In genomic region chr2:166676498-166676897, GRCm38 (mm10) we compare ENCODE assay signal across 13 mouse cellular contexts. TPM values are rescaled to one million over a fixed set of nuclear protein-coding genes. Genes with fewer than 3 reads are reported as not detected.
DNase-seq lines count a peak whose midpoint lies in the region; ATAC-seq and TF ChIP-seq lines count a peak whose summit lies in the region.
"Had no signal": no experiment of that assay in that cellular context is flagged by ENCODE, and none has a peak within 500 bp of the region (broad histone marks: within the 10 kb centered on the region; RNA-seq: fewer than 3 reads in every experiment).

No protein-coding gene starts in this region.

- peaks cover 8% of the 10 kb centered on the region; the same call in 1 of the 2 replicates for H3K4me1 ChIP-seq in forebrain, postnatal 0 days (ENCODE audit: insufficient read depth)
- peaks cover 72% of the 10 kb centered on the region for H3K4me1 ChIP-seq in neural tube, embryonic 12.5 days

- no peaks in the 10 kb centered on the region for H3K27me3 ChIP-seq in forebrain, postnatal 0 days (ENCODE audit: insufficient read depth, low read length)
- H3K27me3 ChIP-seq in neural tube, embryonic 12.5 days (replicated peaks) = no peaks in the 10 kb centered on the region

- no peak for TF ChIP-seq POLR2A in brain, embryonic 14.5 days (IDR thresholded peaks at IDR 0.05; ENCODE audit: borderline replicate concordance, extremely low read depth, insufficient read depth, insufficient read length, poor library complexity, severe bottlenecking)

- no peak for TF ChIP-seq CTCF in brain, embryonic 14.5 days (IDR thresholded peaks at IDR 0.05; ENCODE audit: borderline replicate concordance, extremely low read depth, insufficient read depth, insufficient read length)
- TF ChIP-seq CTCF in forebrain, postnatal 0 days (IDR thresholded peaks at IDR 0.05; ENCODE audit: low read depth) = no peak

- ATAC-seq in forebrain, postnatal 0 days = peak; percentile 45
- no peak for ATAC-seq in neural tube, embryonic 12.5 days (ENCODE audit: low FRiP score, low read depth)
- no peak for ATAC-seq in megakaryocyte-erythroid progenitor cell, adult 5-6 weeks (replicated peaks; ENCODE audit: low FRiP score, low TSS enrichment, poor library complexity, severe bottlenecking)

- no peak overlapping the region for H3K4me2 ChIP-seq in forebrain, postnatal 0 days (ENCODE audit: low read depth)
- H3K4me2 ChIP-seq in neural tube, embryonic 12.5 days (replicated peaks) = peak overlapping the region; percentile 33; the same call in 1 of the 2 replicates

- H3K9me3 ChIP-seq in forebrain, postnatal 0 days (ENCODE audit: low read length) = no peaks in the 10 kb centered on the region
- no peaks in the 10 kb centered on the region for H3K9me3 ChIP-seq in neural tube, embryonic 12.5 days

- no peak overlapping the region for H3K27ac ChIP-seq in forebrain, postnatal 0 days (ENCODE audit: low read depth, low read length)
- no peak overlapping the region for H3K27ac ChIP-seq in neural tube, embryonic 12.5 days
- H3K27ac ChIP-seq: heart, adult 2 months had no signal

- no peak overlapping the region for H3K9ac ChIP-seq in forebrain, postnatal 0 days
- H3K9ac ChIP-seq in neural tube, embryonic 12.5 days = no peak overlapping the region

- DNase-seq in layer of hippocampus, postnatal 10 days (ENCODE audit: low spot score in 2 of 2) = peak; percentile 54 to 63
- DNase-seq in layer of hippocampus, postnatal 25 days (ENCODE audit: extremely low spot score in 1 of 2, low spot score in 1 of 2) = no peak
- peak; percentile 71 for DNase-seq in brain, embryonic 14.5 days (ENCODE audit: low read depth)
- peak; percentile 59 for DNase-seq in forebrain, postnatal 0 days
- no peak for DNase-seq in thymus, postnatal 10 days (ENCODE audit: low spot score in 2 of 2)
- DNase-seq in gastrocnemius, adult 18-20 months (ENCODE audit: low spot score) = no peak
- DNase-seq: B cell, adult 2 months; cerebellum, postnatal 36 days; heart, postnatal 4 days; thymus, postnatal 14 days had no signal

- H3K36me3 ChIP-seq in forebrain, postnatal 0 days (ENCODE audit: insufficient read depth) = no peaks in the 10 kb centered on the region
- H3K36me3 ChIP-seq in neural tube, embryonic 12.5 days = no peaks in the 10 kb centered on the region

- WGBS in forebrain, postnatal 0 days = 42% methylated on average over 14 of the region's 14 CpGs
- WGBS in neural tube, embryonic 12.5 days = 76% methylated on average over 14 of the region's 14 CpGs

- no peak overlapping the region for H3K4me3 ChIP-seq in forebrain, postnatal 0 days (ENCODE audit: low read depth, low read length)
- no peak overlapping the region for H3K4me3 ChIP-seq in neural tube, embryonic 12.5 days
- H3K4me3 ChIP-seq: heart, adult 2 months had no signal

RNA-seq across cellular contexts. Expression of gene Prex1, which starts 37.1 kb away (rescaled TPM):
- total RNA-seq in layer of hippocampus, postnatal 10 days (2021) = 10 to 100 TPM; 76.6 to 86.9 TPM
- total RNA-seq in layer of hippocampus, postnatal 25 days (2021) = 10 to 100 TPM; 75.4 to 85.2 TPM
- 49.4 and 55.7 TPM in 2 replicates for polyA plus RNA-seq in brain, embryonic 14.5 days (2012; rRNA removed)
- total RNA-seq in forebrain, postnatal 0 days (2014; rRNA removed) = 30.6 and 31.3 TPM in 2 replicates
- polyA plus RNA-seq in forebrain, postnatal 0 days (2015; fragmentation: Nextera tagmentation; extraction: Ambion mirVana) = 14.5 and 17.5 TPM in 2 replicates
- polyA plus RNA-seq in neural tube, embryonic 12.5 days (2016; fragmentation: Nextera tagmentation; extraction: Ambion mirVana) = 45.3 and 47.8 TPM in 2 replicates
- total RNA-seq in gastrocnemius, adult 18-20 months (2021) = 1 to 10 TPM; 3.4 to 5.1 TPM
- total RNA-seq in megakaryocyte-erythroid progenitor cell, adult 5-6 weeks (2014; fragmentation: Nextera tagmentation) = 34.5 and 39.2 TPM in 2 replicates
- 9.2 and 10.0 TPM in 2 replicates for total RNA-seq in megakaryocyte-erythroid progenitor cell, adult 5-6 weeks (2017)

Comparison
In these comparisons a context has a peak if more than half of its experiments do, and no peak if none do; other contexts are left out.
1. DNase-seq: peak in layer of hippocampus, postnatal 10 days (2 of 2), brain, embryonic 14.5 days (single experiment) and forebrain, postnatal 0 days (single experiment); none in layer of hippocampus, postnatal 25 days (0 of 2), thymus, postnatal 10 days (0 of 2) and gastrocnemius, adult 18-20 months (single experiment).